Mouse (Mus musculus): ENCODE results near the gene Astn1. TPM values are rescaled to one million over a fixed set of nuclear protein-coding genes. Genes with fewer than 3 reads are reported as not detected.

The Astn1 gene
- polyA plus RNA-seq, 1 experiment from 2014 or later = 2.6 TPM

DNA sequence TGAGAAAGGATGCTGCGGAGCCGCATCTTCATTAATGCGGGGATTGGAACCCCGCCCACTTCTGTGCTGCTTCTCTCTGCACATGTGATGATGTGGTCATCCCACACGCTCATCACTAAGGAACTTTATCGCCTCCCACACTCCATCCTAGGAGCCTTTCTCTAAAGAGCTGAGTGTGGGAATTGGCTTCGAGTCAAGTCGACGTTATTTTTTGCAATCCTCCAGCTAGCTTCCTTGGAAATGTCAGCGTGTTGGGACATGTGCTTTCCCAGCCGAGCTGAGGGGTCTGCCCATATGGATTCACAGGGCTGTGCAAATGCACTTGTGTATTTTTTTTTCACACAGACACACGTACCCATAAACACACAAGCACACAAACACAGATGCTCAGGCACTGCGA, 151.5 kb downstream of the Astn1 start:
- Histone ChIP-seq H3K9me3 (replicated peaks; ENCODE audit: control insufficient read depth, low read length) (no peaks in the 10 kb centered on the region), H3K4me1 (ENCODE audit: control insufficient read depth, insufficient read depth, low read length) (no peaks in the 10 kb centered on the region), H3K27me3 (ENCODE audit: control insufficient read depth, insufficient read depth, low read length) (no peaks in the 10 kb centered on the region), H3K36me3 (ENCODE audit: control insufficient read depth, insufficient read depth, low read length) (no peaks in the 10 kb centered on the region), H3K4me3 (ENCODE audit: low read depth, low read length) (no peak overlapping the region), H3K27ac (ENCODE audit: low read depth, low read length) (no peak overlapping the region), H3K9ac (ENCODE audit: low read depth, low read length) (no peak overlapping the region), H3K4me2 (no peak overlapping the region)
- no peak for ATAC-seq (replicated peaks; ENCODE audit: insufficient number of reproducible peaks, low FRiP score, low TSS enrichment)
- 76% methylated on average over 13 of the region's 13 CpGs for WGBS (ENCODE audit: insufficient replicate concordance)

DNA sequence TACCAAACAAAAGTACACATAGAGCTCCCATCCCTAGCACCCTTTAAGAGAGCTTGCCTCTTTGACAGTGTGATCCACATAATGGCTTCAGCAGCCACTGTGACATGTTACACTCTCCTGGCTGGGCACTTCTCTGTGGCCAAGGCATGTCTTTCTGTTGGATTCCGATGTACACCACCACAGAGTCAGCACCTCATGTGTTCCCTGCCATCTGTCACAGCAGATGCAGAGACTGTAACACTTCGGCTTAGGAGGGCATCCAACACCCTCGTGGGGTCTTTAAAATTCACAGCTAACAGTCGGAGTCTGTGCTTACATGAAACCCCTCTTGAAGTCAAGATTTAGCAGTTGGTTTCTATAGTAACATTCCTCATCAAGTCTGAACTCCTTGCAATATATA, 154.5 kb downstream of the Astn1 start:
- Histone ChIP-seq H3K9me3 (replicated peaks; ENCODE audit: control insufficient read depth, low read length) (no peaks in the 10 kb centered on the region), H3K4me3 (ENCODE audit: low read depth, low read length) (no peak overlapping the region), H3K27me3 (ENCODE audit: control insufficient read depth, insufficient read depth, low read length) (no peaks in the 10 kb centered on the region), H3K27ac (ENCODE audit: low read depth, low read length) (no peak overlapping the region), H3K4me1 (ENCODE audit: control insufficient read depth, insufficient read depth, low read length) (no peaks in the 10 kb centered on the region), H3K4me2 (no peak overlapping the region), H3K36me3 (ENCODE audit: control insufficient read depth, insufficient read depth, low read length) (no peaks in the 10 kb centered on the region), H3K9ac (ENCODE audit: low read depth, low read length) (no peak overlapping the region)
- 75% methylated on average over 4 of the region's 4 CpGs for WGBS (ENCODE audit: insufficient replicate concordance)
- ATAC-seq (replicated peaks; ENCODE audit: insufficient number of reproducible peaks, low FRiP score, low TSS enrichment) = no peak

DNA sequence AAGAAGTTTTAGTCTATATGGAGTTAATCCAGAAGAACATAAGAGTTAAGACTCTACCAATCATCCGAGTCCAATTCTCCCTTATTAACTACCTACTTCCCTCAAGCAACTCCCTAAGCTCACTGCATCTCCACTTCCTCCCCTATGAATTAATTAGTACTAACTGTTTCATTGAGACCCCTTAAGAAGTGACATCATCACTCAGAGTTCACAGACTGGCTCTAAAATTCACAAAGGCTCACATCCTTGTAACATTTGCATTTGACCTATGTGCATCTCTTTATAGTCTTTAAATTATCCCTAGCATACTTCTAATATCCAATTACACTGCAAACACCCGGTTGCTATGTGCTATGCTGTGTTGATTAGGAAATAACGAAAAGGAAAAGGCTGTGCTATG, 174.1 kb downstream of the Astn1 start:
- no peak overlapping the region for H3K9ac ChIP-seq (ENCODE audit: low read depth, low read length)
- H3K9me3 ChIP-seq (replicated peaks; ENCODE audit: control insufficient read depth, low read length) = no peaks in the 10 kb centered on the region
- H3K27me3 ChIP-seq (ENCODE audit: control insufficient read depth, insufficient read depth, low read length) = no peaks in the 10 kb centered on the region
- H3K36me3 ChIP-seq (ENCODE audit: control insufficient read depth, insufficient read depth, low read length) = no peaks in the 10 kb centered on the region
- no peak overlapping the region for H3K27ac ChIP-seq (ENCODE audit: low read depth, low read length)
- WGBS (ENCODE audit: insufficient replicate concordance) = 59% methylated on average over 3 of the region's 3 CpGs
- no peak overlapping the region for H3K4me2 ChIP-seq
- H3K4me1 ChIP-seq (ENCODE audit: control insufficient read depth, insufficient read depth, low read length) = no peaks in the 10 kb centered on the region
- no peak for ATAC-seq (replicated peaks; ENCODE audit: insufficient number of reproducible peaks, low FRiP score, low TSS enrichment)
- H3K4me3 ChIP-seq (ENCODE audit: low read depth, low read length) = no peak overlapping the region

DNA sequence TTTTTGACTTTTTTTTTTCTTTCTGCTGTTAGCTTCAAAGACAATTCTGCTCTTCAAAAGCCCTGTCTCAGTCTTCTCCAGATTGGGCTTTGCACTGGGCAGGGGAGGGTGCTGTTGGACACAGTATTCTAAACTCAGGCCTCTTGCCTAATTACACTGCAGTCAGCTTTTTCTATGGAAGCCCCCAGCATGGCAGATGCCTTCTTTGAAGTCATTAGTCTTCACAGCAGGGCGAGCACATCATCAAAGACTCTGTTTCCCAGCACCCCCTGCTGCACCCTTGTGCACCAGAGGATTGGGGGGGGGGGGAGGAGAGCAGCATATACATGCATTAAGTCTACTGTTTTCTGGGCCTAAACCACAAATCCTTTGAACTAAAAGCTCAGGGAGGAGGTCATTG, 174.8 kb downstream of the Astn1 start:
- Histone ChIP-seq H3K9me3 (replicated peaks; ENCODE audit: control insufficient read depth, low read length) (no peaks in the 10 kb centered on the region), H3K4me1 (ENCODE audit: control insufficient read depth, insufficient read depth, low read length) (no peaks in the 10 kb centered on the region), H3K4me3 (ENCODE audit: low read depth, low read length) (no peak overlapping the region), H3K27me3 (ENCODE audit: control insufficient read depth, insufficient read depth, low read length) (no peaks in the 10 kb centered on the region), H3K36me3 (ENCODE audit: control insufficient read depth, insufficient read depth, low read length) (no peaks in the 10 kb centered on the region), H3K9ac (ENCODE audit: low read depth, low read length) (no peak overlapping the region), H3K4me2 (no peak overlapping the region), H3K27ac (ENCODE audit: low read depth, low read length) (no peak overlapping the region)
- ATAC-seq (replicated peaks; ENCODE audit: insufficient number of reproducible peaks, low FRiP score, low TSS enrichment) = no peak
- WGBS (ENCODE audit: insufficient replicate concordance) = 25% methylated on average over 1 of the region's 1 CpGs

DNA sequence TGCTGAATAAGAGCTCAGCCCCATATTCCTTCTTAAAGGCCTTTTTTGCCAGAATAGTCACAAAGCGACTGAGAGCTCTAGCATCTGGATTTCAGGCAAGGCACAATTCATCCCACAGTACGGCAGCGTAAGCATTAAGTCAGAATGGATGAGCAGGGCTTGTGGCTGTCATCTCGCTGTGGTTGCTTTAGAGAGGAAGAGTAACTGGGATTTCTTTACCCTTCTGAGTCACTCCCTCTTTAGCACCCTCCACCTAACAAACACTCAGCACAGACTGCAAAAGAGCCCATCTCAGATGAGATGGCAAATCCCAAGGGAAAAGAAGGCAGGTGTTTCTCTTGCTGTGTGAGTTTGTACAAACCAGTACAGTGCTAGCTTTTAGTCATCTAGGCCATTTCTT, 183.0 kb downstream of the Astn1 start:
- H3K4me2 ChIP-seq = no peak overlapping the region
- no peaks in the 10 kb centered on the region for H3K27me3 ChIP-seq (ENCODE audit: control insufficient read depth, insufficient read depth, low read length)
- no peaks in the 10 kb centered on the region for H3K9me3 ChIP-seq (replicated peaks; ENCODE audit: control insufficient read depth, low read length)
- H3K4me3 ChIP-seq (ENCODE audit: low read depth, low read length) = no peak overlapping the region
- no peak for ATAC-seq (replicated peaks; ENCODE audit: insufficient number of reproducible peaks, low FRiP score, low TSS enrichment)
- 82% methylated on average over 4 of the region's 4 CpGs for WGBS (ENCODE audit: insufficient replicate concordance)
- no peak overlapping the region for H3K9ac ChIP-seq (ENCODE audit: low read depth, low read length)
- H3K36me3 ChIP-seq (ENCODE audit: control insufficient read depth, insufficient read depth, low read length) = no peaks in the 10 kb centered on the region
- H3K4me1 ChIP-seq (ENCODE audit: control insufficient read depth, insufficient read depth, low read length) = peaks cover 4% of the 10 kb centered on the region; the same call in 1 of the 2 replicates
- no peak overlapping the region for H3K27ac ChIP-seq (ENCODE audit: low read depth, low read length)

DNA sequence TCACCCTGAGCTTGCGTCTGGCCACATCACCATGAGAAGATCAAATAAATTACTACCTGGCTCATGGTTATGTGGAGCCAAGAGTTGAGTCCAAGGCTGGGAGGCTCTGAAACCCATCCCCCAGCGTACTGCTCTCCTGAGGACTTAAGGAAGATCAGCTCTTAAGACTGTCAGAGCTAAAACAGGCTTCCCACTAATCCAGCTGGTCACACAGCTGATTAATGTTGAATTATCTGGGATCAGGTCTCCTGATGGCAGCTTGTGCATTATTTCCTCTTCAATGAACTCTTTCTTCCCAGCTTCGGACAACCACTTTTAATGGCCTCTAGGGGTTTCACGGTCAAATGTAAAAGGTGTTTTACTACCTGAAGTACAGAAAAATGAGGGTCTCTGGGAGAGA, 184.4 kb downstream of the Astn1 start:
- H3K9me3 ChIP-seq (replicated peaks; ENCODE audit: control insufficient read depth, low read length) = no peaks in the 10 kb centered on the region
- ATAC-seq (replicated peaks; ENCODE audit: insufficient number of reproducible peaks, low FRiP score, low TSS enrichment) = no peak
- H3K4me1 ChIP-seq (ENCODE audit: control insufficient read depth, insufficient read depth, low read length) = peaks cover 4% of the 10 kb centered on the region; the same call in 1 of the 2 replicates

DNA sequence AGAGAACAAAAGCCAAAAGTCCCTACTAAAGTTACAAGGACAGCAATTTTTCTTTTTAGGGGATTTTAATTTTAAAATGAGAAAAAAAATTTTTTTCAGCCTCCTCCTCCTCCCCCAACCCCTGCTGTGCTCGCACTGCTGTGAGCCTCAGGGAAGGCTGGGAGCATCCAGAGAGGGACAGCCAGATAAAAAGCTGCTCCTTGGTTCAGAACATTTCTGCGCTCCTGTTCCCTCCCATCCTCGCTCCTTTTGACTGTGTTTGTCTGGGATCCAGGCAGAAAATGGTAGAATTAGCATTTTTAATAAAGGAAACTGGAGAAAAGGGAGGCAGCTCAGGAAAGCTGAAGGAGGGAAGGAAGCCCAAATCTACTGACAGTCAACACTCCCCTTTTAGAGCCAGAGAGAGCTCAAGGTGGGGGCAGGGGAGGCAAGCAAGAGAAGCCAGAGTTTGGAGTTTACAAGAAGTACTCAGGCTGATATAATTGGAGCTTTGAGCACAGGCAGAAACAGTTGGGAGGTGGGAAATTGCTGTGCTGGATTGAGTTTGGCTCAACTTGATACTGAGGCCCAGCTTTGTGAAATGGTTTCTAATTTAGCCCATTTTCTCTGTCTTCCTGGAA, 185.6 kb downstream of the Astn1 start:
- Histone ChIP-seq H3K27me3 (ENCODE audit: control insufficient read depth, insufficient read depth, low read length) (no peaks in the 10 kb centered on the region), H3K4me2 (no peak overlapping the region), H3K9ac (ENCODE audit: low read depth, low read length) (no peak overlapping the region), H3K4me3 (ENCODE audit: low read depth, low read length) (no peak overlapping the region), H3K4me1 (ENCODE audit: control insufficient read depth, insufficient read depth, low read length) (peaks cover 9% of the 10 kb centered on the region), H3K27ac (ENCODE audit: low read depth, low read length) (no peak overlapping the region), H3K9me3 (replicated peaks; ENCODE audit: control insufficient read depth, low read length) (no peaks in the 10 kb centered on the region), H3K36me3 (ENCODE audit: control insufficient read depth, insufficient read depth, low read length) (no peaks in the 10 kb centered on the region)
- ATAC-seq (replicated peaks; ENCODE audit: insufficient number of reproducible peaks, low FRiP score, low TSS enrichment) = no peak
- WGBS (ENCODE audit: insufficient replicate concordance) = 31% methylated on average over 3 of the region's 3 CpGs

More for the DNA sequence above, 184.4 kb downstream of the Astn1 start:
- Histone ChIP-seq H3K36me3 (ENCODE audit: control insufficient read depth, insufficient read depth, low read length) (no peaks in the 10 kb centered on the region), H3K27ac (ENCODE audit: low read depth, low read length) (no peak overlapping the region), H3K9ac (ENCODE audit: low read depth, low read length) (no peak overlapping the region), H3K4me2 (no peak overlapping the region), H3K4me3 (ENCODE audit: low read depth, low read length) (no peak overlapping the region), H3K27me3 (ENCODE audit: control insufficient read depth, insufficient read depth, low read length) (no peaks in the 10 kb centered on the region)
- 63% methylated on average over 4 of the region's 4 CpGs for WGBS (ENCODE audit: insufficient replicate concordance)

DNA sequence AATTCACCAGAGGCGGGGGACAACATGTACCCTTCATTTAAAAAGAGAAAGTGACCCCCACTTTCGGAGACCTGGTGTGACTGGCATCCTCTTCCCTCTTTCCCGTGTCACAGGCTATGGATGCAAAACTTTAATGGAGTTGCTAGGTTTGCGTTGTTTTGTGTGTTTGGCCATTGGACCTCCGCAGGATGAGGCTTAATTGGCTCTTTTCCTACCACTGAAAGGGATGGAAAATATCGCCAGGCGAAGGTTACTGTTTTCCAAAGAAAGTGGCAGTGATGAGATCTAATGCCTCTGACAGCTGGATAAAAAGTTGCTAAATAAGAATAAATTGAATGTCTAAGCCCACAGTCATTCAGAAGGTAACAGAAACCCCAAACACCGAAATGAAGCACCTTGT, 186.2 kb downstream of the Astn1 start:
- H3K27ac ChIP-seq (ENCODE audit: low read depth, low read length) = no peak overlapping the region
- WGBS (ENCODE audit: insufficient replicate concordance) = 82% methylated on average over 8 of the region's 8 CpGs
- H3K36me3 ChIP-seq (ENCODE audit: control insufficient read depth, insufficient read depth, low read length) = no peaks in the 10 kb centered on the region

DNA sequence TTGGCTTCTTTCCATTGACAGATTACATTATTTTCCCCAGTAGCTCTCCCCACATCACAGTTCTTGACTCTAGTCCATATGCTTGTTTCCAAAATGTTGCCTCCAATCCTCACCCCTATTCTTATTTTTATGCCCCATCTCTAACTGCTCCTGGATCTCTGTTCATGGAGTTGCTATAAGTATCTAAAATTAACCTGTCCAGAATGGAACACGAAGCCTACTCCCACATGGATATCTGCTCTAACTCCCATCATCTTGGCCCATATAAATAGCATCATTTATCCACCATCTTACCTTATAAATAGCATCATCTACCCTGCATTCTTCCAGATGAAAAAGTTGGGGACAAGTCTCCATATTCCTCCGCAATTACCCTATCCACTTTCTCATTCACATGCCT, 187.5 kb downstream of the Astn1 start:
- Histone ChIP-seq H3K4me1 (ENCODE audit: control insufficient read depth, insufficient read depth, low read length) (peaks cover 12% of the 10 kb centered on the region), H3K36me3 (ENCODE audit: control insufficient read depth, insufficient read depth, low read length) (no peaks in the 10 kb centered on the region), H3K9ac (ENCODE audit: low read depth, low read length) (no peak overlapping the region), H3K27me3 (ENCODE audit: control insufficient read depth, insufficient read depth, low read length) (no peaks in the 10 kb centered on the region), H3K27ac (ENCODE audit: low read depth, low read length) (no peak overlapping the region), H3K9me3 (replicated peaks; ENCODE audit: control insufficient read depth, low read length) (no peaks in the 10 kb centered on the region), H3K4me2 (no peak overlapping the region), H3K4me3 (ENCODE audit: low read depth, low read length) (no peak overlapping the region)
- ATAC-seq (replicated peaks; ENCODE audit: insufficient number of reproducible peaks, low FRiP score, low TSS enrichment) = no peak
- 86% methylated on average over 2 of the region's 2 CpGs for WGBS (ENCODE audit: insufficient replicate concordance)

More for the DNA sequence above, 186.2 kb downstream of the Astn1 start:
- H3K4me1 ChIP-seq (ENCODE audit: control insufficient read depth, insufficient read depth, low read length) = peaks cover 9% of the 10 kb centered on the region
- H3K9me3 ChIP-seq (replicated peaks; ENCODE audit: control insufficient read depth, low read length) = no peaks in the 10 kb centered on the region
- H3K27me3 ChIP-seq (ENCODE audit: control insufficient read depth, insufficient read depth, low read length) = no peaks in the 10 kb centered on the region
- H3K4me2 ChIP-seq = no peak overlapping the region
- H3K4me3 ChIP-seq (ENCODE audit: low read depth, low read length) = no peak overlapping the region
- H3K9ac ChIP-seq (ENCODE audit: low read depth, low read length) = no peak overlapping the region
- ATAC-seq (replicated peaks; ENCODE audit: insufficient number of reproducible peaks, low FRiP score, low TSS enrichment) = no peak
